Mouse (Mus musculus) midbrain, embryonic 13.5 days (tissue): ENCODE data around the gene Olfr109. TPM values are rescaled to one million over a fixed set of nuclear protein-coding genes. Genes with fewer than 3 reads are reported as not detected.

Source experiments
- ATAC-seq: fragments of 200-750 bp; cut with Nextera tagmentation; 2 replicates; pipeline ENCODE4 v1.8.0; 2017; ENCODE audit warnings: mild to moderate bottlenecking, moderate TSS enrichment, moderate library complexity
- H3K27ac ChIP-seq: fragments of 300-500 bp; sonication (generic); 2 replicates; pipeline ENCODE4 v1.5.1; 2015; ENCODE audit warnings: inconsistent platforms, mild to moderate bottlenecking, moderate library complexity
- H3K27me3 ChIP-seq: fragments of 300-500 bp; sonication (generic); 2 replicates; pipeline ENCODE4 v1.6.1; 2015; ENCODE audit warnings: mild to moderate bottlenecking, inconsistent platforms
- H3K36me3 ChIP-seq: fragments of 300-500 bp; sonication (generic); 2 replicates; pipeline ENCODE4 v1.6.1; 2015; ENCODE audit warnings: mild to moderate bottlenecking, inconsistent platforms
- H3K4me1 ChIP-seq: fragments of 300-500 bp; sonication (generic); replicated peaks from 2 replicates; pipeline ENCODE4 v1.6.1; 2015; ENCODE audit warnings: inconsistent platforms
- H3K4me2 ChIP-seq: fragments of 300-500 bp; sonication (generic); replicated peaks from 2 replicates; pipeline ENCODE4 v1.6.1; 2015; ENCODE audit warnings: moderate library complexity, mild to moderate bottlenecking, inconsistent platforms
- H3K4me3 ChIP-seq: fragments of 300-500 bp; sonication (generic); replicated peaks from 2 replicates; pipeline ENCODE4 v1.5.1; 2015; ENCODE audit warnings: mild to moderate bottlenecking, inconsistent platforms
- H3K9ac ChIP-seq: fragments of 300-500 bp; sonication (generic); replicated peaks from 2 replicates; pipeline ENCODE4 v1.6.1; 2015; ENCODE audit warnings: mild to moderate bottlenecking, inconsistent platforms
- H3K9me3 ChIP-seq: fragments of 300-500 bp; sonication (generic); 2 replicates; pipeline ENCODE4 v1.6.1; 2016; ENCODE audit warnings: mild to moderate bottlenecking, inconsistent platforms
- WGBS: fragments of 180-500 bp; shearing (Covaris S2); methylation state at CpG from one replicate; pipeline ENCODE4 v1.1.7; 2015; 5-methylcytosine and 5-hydroxymethylcytosine counted together
- polyA plus RNA-seq: library from polyadenylated mRNA; unstranded; fragments of >200 nt; fragmentation: Nextera tagmentation; extraction: Ambion mirVana; gene quantifications from 2 replicates; pipeline ENCODE4 v1.2.1, GENCODE M21; 2015

The Olfr109 gene
- not detected in 2 replicates for polyA plus RNA-seq

DNA sequence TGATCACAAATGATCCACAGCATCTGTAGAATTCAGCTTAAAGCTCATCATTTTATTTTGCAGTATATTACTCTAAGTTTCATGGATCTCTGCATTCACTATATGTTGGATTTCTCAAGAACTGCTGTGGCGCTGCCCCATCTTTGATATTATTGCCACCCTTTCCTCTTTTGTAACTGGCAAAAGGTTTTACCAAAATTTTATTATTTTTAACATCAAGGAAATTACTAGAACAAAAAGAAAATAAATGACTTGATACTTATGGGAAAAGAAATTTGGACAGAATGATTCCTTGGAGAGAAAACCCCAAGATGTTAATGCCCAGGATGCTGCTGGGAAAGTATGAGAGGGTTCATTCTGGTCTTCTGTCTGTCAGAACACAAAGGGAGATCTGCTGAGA lies at the start of gene Olfr109:
TSS of gene Olfr109 (plus strand) at position 301 of the 400 bp plus-strand sequence.
- no peak for ATAC-seq
- H3K9me3 ChIP-seq = no peaks in the 10 kb centered on the region
- H3K4me3 ChIP-seq = no peak within 1 kb of the TSS
- H3K4me1 ChIP-seq = no peaks in the 10 kb centered on the region
- no peak within 1 kb of the TSS for H3K27ac ChIP-seq
- H3K27me3 ChIP-seq = no peaks in the 10 kb centered on the region
- H3K4me2 ChIP-seq = no peak within 1 kb of the TSS
- H3K36me3 ChIP-seq = no peaks in the 10 kb centered on the region
- H3K9ac ChIP-seq = no peak within 1 kb of the TSS
- 89% methylated on average over 1 of the region's 1 CpGs for WGBS

DNA sequence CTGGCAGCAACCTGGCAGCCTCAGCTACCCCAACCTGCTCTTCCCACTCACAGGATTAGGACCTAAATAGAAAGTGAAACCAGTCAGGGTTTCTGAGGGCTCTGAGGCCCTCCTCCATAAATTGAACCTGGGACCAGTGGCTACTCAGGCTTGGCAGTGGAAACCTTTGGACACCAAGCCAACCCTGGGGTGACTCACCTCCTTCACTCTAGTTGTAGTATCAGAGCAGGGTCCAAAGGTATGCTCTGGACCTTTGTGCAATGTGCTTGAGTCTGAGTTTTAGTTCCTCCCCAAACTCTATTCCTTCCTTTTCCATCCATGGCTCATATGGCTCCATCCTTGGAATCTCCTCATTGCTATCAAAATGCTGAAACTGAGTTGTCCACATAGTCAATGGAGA lies 45.3 kb upstream of the Olfr109 start:
- Histone ChIP-seq H3K9me3 (peaks cover 3% of the 10 kb centered on the region; the same call in 1 of the 2 replicates), H3K4me1 (no peaks in the 10 kb centered on the region)

DNA sequence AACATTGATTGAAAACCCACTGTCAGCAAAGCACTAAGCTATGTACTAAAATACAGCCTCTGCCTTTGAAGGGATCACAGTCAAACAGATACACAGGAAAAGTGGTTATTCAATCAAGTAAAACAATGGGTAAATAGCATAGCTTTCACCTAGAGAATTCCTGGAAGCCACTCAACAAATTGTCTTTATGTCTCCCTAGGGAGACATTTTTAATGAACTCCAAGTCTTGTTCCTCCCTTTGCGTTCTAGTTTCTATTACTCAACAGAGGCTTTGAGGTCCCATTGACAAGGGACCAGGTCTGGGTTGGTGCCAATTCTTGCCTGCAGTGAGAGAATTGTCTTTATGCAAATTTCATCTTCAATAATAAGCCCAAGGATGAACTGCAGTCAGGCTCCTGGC lies 13.5 kb upstream of the Olfr109 start, which contains the start of gene Olfr108:
TSS of gene Olfr108 (plus strand) at position 301 of the 400 bp plus-strand sequence.
- Histone ChIP-seq H3K4me2 (no peak within 1 kb of the TSS), H3K9ac (no peak within 1 kb of the TSS), H3K27me3 (no peaks in the 10 kb centered on the region), H3K27ac (no peak within 1 kb of the TSS), H3K36me3 (no peaks in the 10 kb centered on the region), H3K4me1 (no peaks in the 10 kb centered on the region), H3K9me3 (no peaks in the 10 kb centered on the region), H3K4me3 (no peak within 1 kb of the TSS)
- 89% methylated on average over 1 of the region's 1 CpGs for WGBS
- no peak for ATAC-seq

More for the DNA sequence above, 45.3 kb upstream of the Olfr109 start:
- H3K27ac ChIP-seq = no peak overlapping the region
- H3K4me3 ChIP-seq = no peak overlapping the region
- no peak overlapping the region for H3K4me2 ChIP-seq
- no peaks in the 10 kb centered on the region for H3K36me3 ChIP-seq
- no peaks in the 10 kb centered on the region for H3K27me3 ChIP-seq
- ATAC-seq = no peak
- H3K9ac ChIP-seq = no peak overlapping the region

DNA sequence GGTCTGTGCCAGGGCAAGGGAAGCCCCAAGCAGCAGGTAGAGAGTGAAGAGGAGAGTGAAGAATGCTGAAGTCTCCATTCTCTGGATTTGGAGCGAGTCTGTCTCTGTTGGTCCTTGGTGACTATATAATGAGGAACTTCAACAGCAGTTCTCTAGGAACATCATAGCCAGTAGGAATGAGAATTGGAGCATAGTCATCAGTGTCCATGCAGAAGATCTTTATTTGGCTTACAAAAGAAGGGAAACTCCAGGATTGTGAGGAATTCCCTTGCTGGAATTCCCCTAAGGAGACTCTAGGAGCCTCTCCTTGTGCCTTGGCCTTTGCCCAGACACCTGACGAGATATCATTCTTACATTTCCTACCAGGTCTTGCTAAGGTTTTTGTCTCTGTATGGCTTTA lies 24.7 kb downstream of the Olfr109 start, which contains the start of gene H2-M2:
TSS of gene H2-M2 (minus strand) at position 101 of the 400 bp plus-strand sequence.
- WGBS = 84% methylated on average over 2 of the region's 2 CpGs
- H3K4me1 ChIP-seq = no peaks in the 10 kb centered on the region
- no peak within 1 kb of the TSS for H3K9ac ChIP-seq
- ATAC-seq = no peak
- no peak within 1 kb of the TSS for H3K27ac ChIP-seq
- no peak within 1 kb of the TSS for H3K4me3 ChIP-seq
- H3K4me2 ChIP-seq = no peak within 1 kb of the TSS
- H3K27me3 ChIP-seq = no peaks in the 10 kb centered on the region
- no peaks in the 10 kb centered on the region for H3K36me3 ChIP-seq
- H3K9me3 ChIP-seq = no peaks in the 10 kb centered on the region

DNA sequence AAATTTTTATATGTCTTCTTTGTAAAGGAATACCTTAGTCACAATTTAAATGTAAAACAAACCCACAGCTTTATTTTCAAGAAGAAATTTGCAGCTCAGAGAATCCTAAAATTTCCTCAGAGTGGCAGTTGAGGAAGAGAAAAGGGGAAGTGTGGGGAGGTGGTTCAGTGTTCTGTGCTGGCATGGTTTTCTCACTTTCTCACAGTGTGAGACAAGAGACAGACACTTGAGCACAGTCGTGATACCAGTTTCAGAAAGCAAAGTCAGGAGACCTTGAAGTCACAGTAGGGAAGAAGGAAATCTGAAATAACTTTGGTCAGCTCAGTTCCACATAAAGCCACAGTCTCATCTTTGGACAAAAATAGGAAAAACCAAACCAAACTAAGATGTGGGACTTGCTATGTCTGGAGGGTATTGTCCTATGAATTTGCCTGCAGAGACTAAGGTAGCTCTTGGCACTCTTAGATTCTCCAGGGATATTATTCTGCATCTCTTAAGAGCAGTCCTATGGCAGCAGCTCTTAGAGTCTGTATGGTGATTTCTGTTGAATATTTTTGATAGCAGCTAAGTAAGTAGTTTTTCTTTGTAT lies 33.3 kb downstream of the Olfr109 start, which contains the start of gene Olfr110:
TSS of gene Olfr110 (plus strand) at position 539 of the 589 bp plus-strand sequence.
- Histone ChIP-seq H3K36me3 (no peaks in the 10 kb centered on the region), H3K4me2 (no peak within 1 kb of the TSS), H3K4me1 (no peaks in the 10 kb centered on the region), H3K27ac (no peak within 1 kb of the TSS), H3K9ac (no peak within 1 kb of the TSS), H3K27me3 (no peaks in the 10 kb centered on the region), H3K9me3 (no peaks in the 10 kb centered on the region), H3K4me3 (no peak within 1 kb of the TSS)
- 66% methylated on average over 1 of the region's 1 CpGs for WGBS
- no peak for ATAC-seq

DNA sequence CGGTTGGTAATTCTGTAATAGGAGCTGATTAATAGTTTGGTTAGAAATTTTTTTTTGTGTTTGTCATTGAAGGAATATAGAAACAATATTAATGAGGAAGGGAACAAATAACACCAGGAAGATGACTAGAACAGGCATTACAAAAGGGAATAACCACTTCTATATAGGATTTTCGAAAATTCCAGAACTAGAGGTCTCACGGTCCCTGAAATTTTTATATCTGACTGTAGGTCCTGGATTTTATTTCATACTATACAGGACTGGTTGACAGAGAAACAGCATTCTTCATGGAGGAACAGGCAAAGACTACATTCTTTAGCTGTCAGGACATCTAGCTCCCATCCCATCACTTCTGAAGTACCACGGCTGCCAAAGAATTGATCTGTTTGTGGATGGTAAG lies 49.0 kb downstream of the Olfr109 start, which contains the start of gene Olfr111:
TSS of gene Olfr111 (plus strand) at position 301 of the 400 bp plus-strand sequence.
- Histone ChIP-seq H3K4me2 (no peak within 1 kb of the TSS), H3K27me3 (no peaks in the 10 kb centered on the region), H3K36me3 (no peaks in the 10 kb centered on the region), H3K9ac (no peak within 1 kb of the TSS), H3K27ac (no peak within 1 kb of the TSS), H3K4me1 (no peaks in the 10 kb centered on the region), H3K4me3 (no peak within 1 kb of the TSS), H3K9me3 (no peaks in the 10 kb centered on the region)
- 89% methylated on average over 4 of the region's 4 CpGs for WGBS
- ATAC-seq = no peak

Other genes starting within 250 kb of the Olfr109 start
- gene Olfr95, start 245.8 kb upstream of the Olfr109 start, polyA plus RNA-seq = not detected in 2 replicates
- gene Olfr96, start 238.8 kb upstream of the Olfr109 start, polyA plus RNA-seq = not detected in 2 replicates
- gene Olfr97, start 221.6 kb upstream of the Olfr109 start, polyA plus RNA-seq = not detected in 2 replicates
- gene Olfr98, start 195.2 kb upstream of the Olfr109 start, polyA plus RNA-seq = not detected in 2 replicates
- gene H2-M3, start 188.7 kb upstream of the Olfr109 start, polyA plus RNA-seq = 0.54 and 1.1 TPM in 2 replicates
- not detected in 2 replicates for gene Olfr99, start 175.5 kb upstream of the Olfr109 start, polyA plus RNA-seq
- gene Olfr101, start 154.6 kb upstream of the Olfr109 start, polyA plus RNA-seq = not detected in 2 replicates
- not detected in 2 replicates for gene Olfr102, start 141.9 kb upstream of the Olfr109 start, polyA plus RNA-seq
- not detected in 2 replicates for gene Olfr103, start 119.2 kb upstream of the Olfr109 start, polyA plus RNA-seq
- not detected in 2 replicates for gene Olfr104-ps, start 99.3 kb upstream of the Olfr109 start, polyA plus RNA-seq
- gene Olfr105-ps, start 79.9 kb upstream of the Olfr109 start, polyA plus RNA-seq = not detected in 2 replicates
- gene Olfr106-ps, start 68.5 kb upstream of the Olfr109 start, polyA plus RNA-seq = not detected in 2 replicates
- not detected in 2 replicates for gene Olfr107, start 59.7 kb upstream of the Olfr109 start, polyA plus RNA-seq
- not detected in 2 replicates for gene Olfr108, start 13.4 kb upstream of the Olfr109 start, polyA plus RNA-seq
- not detected in 2 replicates for gene H2-M2, start 24.6 kb downstream of the Olfr109 start, polyA plus RNA-seq
- gene Olfr110, start 33.6 kb downstream of the Olfr109 start, polyA plus RNA-seq = not detected in 2 replicates
- not detected in 2 replicates for gene Olfr111, start 49.1 kb downstream of the Olfr109 start, polyA plus RNA-seq
- not detected in 2 replicates for gene Olfr112, start 110.5 kb downstream of the Olfr109 start, polyA plus RNA-seq
- gene Olfr113, start 118.7 kb downstream of the Olfr109 start, polyA plus RNA-seq = not detected in 2 replicates
- not detected in 2 replicates for gene Olfr114, start 133.8 kb downstream of the Olfr109 start, polyA plus RNA-seq
- gene Olfr115, start 168.2 kb downstream of the Olfr109 start, polyA plus RNA-seq = not detected in 2 replicates
- not detected in 2 replicates for gene Olfr116, start 168.3 kb downstream of the Olfr109 start, polyA plus RNA-seq
- gene Olfr117, start 204.9 kb downstream of the Olfr109 start, polyA plus RNA-seq = not detected in 2 replicates
- not detected in 2 replicates for gene Olfr118, start 208.1 kb downstream of the Olfr109 start, polyA plus RNA-seq
- gene Olfr119, start 237.6 kb downstream of the Olfr109 start, polyA plus RNA-seq = not detected in 2 replicates